Mouse (Mus musculus) heart, postnatal 0 days (tissue): ENCODE results near the gene Mttp.

ENCODE experiments used
- CTCF ChIP-seq: IDR thresholded peaks from 2 replicates; pipeline ENCODE4 v1.5.1; 2016; ENCODE audit warnings: antibody characterized with exemption, control low read depth, low read depth
- EP300 ChIP-seq: IDR thresholded peaks from 2 replicates; pipeline ENCODE4 v1.6.1; 2016; ENCODE audit warnings: antibody characterized with exemption, low read depth

DNA sequence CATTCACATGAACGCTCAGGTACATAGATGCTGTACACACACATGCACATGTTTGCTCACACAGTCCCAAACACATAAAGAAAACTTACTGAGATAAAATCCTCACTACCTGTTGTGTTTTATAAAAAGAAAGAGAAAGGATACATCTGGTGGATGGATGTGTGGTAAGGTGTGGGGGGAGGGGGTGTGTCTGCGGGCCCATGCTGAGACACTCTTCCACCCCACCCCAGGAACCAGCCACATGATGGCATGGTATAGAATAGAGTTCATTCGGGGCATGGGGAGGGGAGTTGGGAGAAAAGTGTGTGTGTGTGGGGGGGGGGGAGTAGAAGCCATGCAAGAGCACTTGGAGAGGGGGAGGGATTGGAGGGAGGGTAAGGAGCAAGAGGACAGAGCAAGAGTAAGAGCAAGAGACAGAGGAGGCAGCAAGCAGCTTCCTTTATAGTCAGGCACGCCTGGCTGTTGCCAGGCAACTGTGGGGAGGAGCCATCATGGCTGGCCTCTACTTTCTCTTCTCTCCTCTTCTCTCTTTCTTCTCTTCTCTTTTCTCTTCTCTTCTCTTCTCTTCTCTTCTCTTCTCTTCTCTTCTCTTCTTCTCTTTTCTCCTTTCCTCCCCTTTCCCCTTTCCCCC is 17.9 kb upstream of the Mttp start:
- TF ChIP-seq CTCF (no peak), EP300 (no peak)
